Mouse (Mus musculus) heart, embryonic 10.5 days (tissue): ENCODE results near the gene Plekha3. TPM values are rescaled to one million over a fixed set of nuclear protein-coding genes. Genes with fewer than 3 reads are reported as not detected.
A peak's percentile ranks its signal among the peaks of the same experiment; 100 is the strongest.

Experiments used
- DNase-seq: peaks from one replicate; pipeline ENCODE4 v3.0.0-alpha.2; 2017; ENCODE audit warnings: low spot score
- H3K27ac ChIP-seq: fragments of 300-500 bp; sonication (generic); 2 replicates; pipeline ENCODE4 v1.5.1; 2016; ENCODE audit warnings: mild to moderate bottlenecking
- H3K27me3 ChIP-seq: fragments of 300-500 bp; sonication (generic); 2 replicates; pipeline ENCODE4 v1.6.1; 2016; ENCODE audit warnings: mild to moderate bottlenecking; ENCODE audit not compliant: poor library complexity, insufficient read depth, severe bottlenecking
- H3K36me3 ChIP-seq: fragments of 300-500 bp; sonication (generic); 2 replicates; pipeline ENCODE4 v1.6.1; 2016; ENCODE audit warnings: mild to moderate bottlenecking, moderate library complexity
- H3K4me1 ChIP-seq: fragments of 300-500 bp; sonication (generic); 2 replicates; pipeline ENCODE4 v1.6.1; 2016; ENCODE audit warnings: mild to moderate bottlenecking
- H3K4me3 ChIP-seq: fragments of 300-500 bp; sonication (generic); 2 replicates; pipeline ENCODE4 v1.5.1; 2016; ENCODE audit warnings: mild to moderate bottlenecking, moderate library complexity
- H3K9me3 ChIP-seq: fragments of 300-500 bp; sonication (generic); 2 replicates; pipeline ENCODE4 v1.6.1; 2016; ENCODE audit warnings: mild to moderate bottlenecking, moderate library complexity
- WGBS: fragments of 180-500 bp; shearing (Covaris S2); methylation state at CpG from one replicate; pipeline ENCODE4 v1.1.7; 2016; 5-methylcytosine and 5-hydroxymethylcytosine counted together
- polyA plus RNA-seq: library from polyadenylated mRNA; unstranded; fragments of >200 nt; fragmentation: Nextera tagmentation; extraction: Ambion mirVana; gene quantifications from 2 replicates; pipeline ENCODE4 v1.2.1, GENCODE M21; 2016

Plekha3 gene
- polyA plus RNA-seq, 1 experiment from 2014 or later: 11.7 TPM

GRCm38 (mm10) chr2:76688162-76688561, 13.1 kb downstream of the Plekha3 start:
- Histone ChIP-seq H3K9me3 (no peaks in the 10 kb centered on the region), H3K27me3 (no peaks in the 10 kb centered on the region), H3K4me1 (peaks cover 15% of the 10 kb centered on the region), H3K27ac (0 out of 2 replicates have a peak overlapping the region, but pooled peaks have one; percentile 16), H3K36me3 (peaks cover 75% of the 10 kb centered on the region), H3K4me3 (no peak overlapping the region)
- WGBS: 16% methylated on average over 7 of the region's 7 CpGs
- DNase-seq: peak; percentile 74

DNA sequence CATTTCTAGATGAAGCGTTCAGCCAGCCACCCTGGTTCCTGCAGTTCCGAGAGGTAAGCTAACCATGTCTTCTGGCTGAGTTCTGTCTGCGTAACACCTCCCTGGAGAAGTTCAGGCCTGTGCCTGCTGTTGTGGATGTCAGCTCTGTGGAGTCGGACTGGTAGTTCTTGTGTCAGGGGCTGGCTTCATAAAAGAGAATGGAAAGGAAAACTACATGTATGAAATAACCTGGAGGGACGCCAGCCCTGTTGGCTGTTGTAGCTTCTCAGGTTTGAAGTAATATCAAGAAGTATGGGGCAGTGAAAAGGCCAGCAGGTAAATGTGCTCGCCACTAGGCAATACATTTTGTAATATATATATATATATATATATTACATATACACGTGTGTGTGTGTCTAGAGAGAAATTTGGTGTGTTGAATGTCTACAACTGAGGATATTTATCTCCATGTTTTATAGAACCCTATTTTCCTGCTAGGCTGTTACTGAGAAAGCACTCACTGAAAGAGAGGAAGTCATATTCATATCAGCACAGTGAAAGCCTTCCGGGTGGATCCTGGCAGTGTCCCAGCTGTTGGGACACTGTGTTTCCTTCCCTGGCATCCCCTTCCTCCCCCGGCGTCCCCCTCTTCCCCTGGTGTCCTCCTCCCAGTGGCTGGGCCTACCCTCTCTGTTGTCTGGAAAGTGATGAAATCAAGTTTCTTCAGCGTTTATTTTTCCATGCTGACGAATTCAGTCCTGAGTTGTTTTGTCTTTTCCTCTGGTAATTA, 15.5 kb downstream of the Plekha3 start:
- no peak overlapping the region for H3K27ac ChIP-seq
- peaks cover 15% of the 10 kb centered on the region for H3K4me1 ChIP-seq
- 72% methylated on average over 12 of the region's 12 CpGs for WGBS
- H3K27me3 ChIP-seq: no peaks in the 10 kb centered on the region
- DNase-seq: no peak
- no peaks in the 10 kb centered on the region for H3K9me3 ChIP-seq
- H3K36me3 ChIP-seq: peaks cover 78% of the 10 kb centered on the region
- no peak overlapping the region for H3K4me3 ChIP-seq

GRCm38 (mm10) chr2:76693765-76694164, 18.7 kb downstream of the Plekha3 start:
- peaks cover 56% of the 10 kb centered on the region for H3K36me3 ChIP-seq
- no peak overlapping the region for H3K4me3 ChIP-seq
- no peaks in the 10 kb centered on the region for H3K9me3 ChIP-seq
- H3K27me3 ChIP-seq: no peaks in the 10 kb centered on the region
- H3K27ac ChIP-seq: no peak overlapping the region
- no peak for DNase-seq
- H3K4me1 ChIP-seq: peaks cover under 1% of the 10 kb centered on the region
- WGBS: 83% methylated on average over 5 of the region's 5 CpGs

- Histone ChIP-seq H3K4me1 (0 out of 2 replicates have a peak, but pooled peaks cover 4% of the 10 kb centered on the region), H3K27me3 (no peaks in the 10 kb centered on the region), H3K9me3 (no peaks in the 10 kb centered on the region), H3K36me3 (peaks cover 52% of the 10 kb centered on the region), H3K4me3 (no peak overlapping the region), H3K27ac (no peak overlapping the region)
- 76% methylated on average over 6 of the region's 6 CpGs for WGBS
- DNase-seq: no peak
Observed at GRCm38 (mm10) chr2:76695290-76695689, 20.2 kb downstream of the Plekha3 start.

GRCm38 (mm10) chr2:76702188-76702587, 27.1 kb downstream of the Plekha3 start:
- 85% methylated on average over 3 of the region's 3 CpGs for WGBS
- 0 out of 2 replicates have a peak, but pooled peaks cover 4% of the 10 kb centered on the region for H3K4me1 ChIP-seq
- no peak overlapping the region for H3K27ac ChIP-seq
- DNase-seq: no peak
- H3K27me3 ChIP-seq: no peaks in the 10 kb centered on the region
- H3K4me3 ChIP-seq: no peak overlapping the region
- peaks cover 53% of the 10 kb centered on the region for H3K36me3 ChIP-seq
- no peaks in the 10 kb centered on the region for H3K9me3 ChIP-seq

GRCm38 (mm10) chr2:76702751-76703150, 27.7 kb downstream of the Plekha3 start:
- Histone ChIP-seq H3K4me1 (0 out of 2 replicates have a peak, but pooled peaks cover 4% of the 10 kb centered on the region), H3K4me3 (no peak overlapping the region), H3K27ac (no peak overlapping the region), H3K36me3 (peaks cover 59% of the 10 kb centered on the region), H3K27me3 (no peaks in the 10 kb centered on the region), H3K9me3 (no peaks in the 10 kb centered on the region)
- no peak for DNase-seq
- WGBS: 71% methylated on average over 5 of the region's 5 CpGs

DNA sequence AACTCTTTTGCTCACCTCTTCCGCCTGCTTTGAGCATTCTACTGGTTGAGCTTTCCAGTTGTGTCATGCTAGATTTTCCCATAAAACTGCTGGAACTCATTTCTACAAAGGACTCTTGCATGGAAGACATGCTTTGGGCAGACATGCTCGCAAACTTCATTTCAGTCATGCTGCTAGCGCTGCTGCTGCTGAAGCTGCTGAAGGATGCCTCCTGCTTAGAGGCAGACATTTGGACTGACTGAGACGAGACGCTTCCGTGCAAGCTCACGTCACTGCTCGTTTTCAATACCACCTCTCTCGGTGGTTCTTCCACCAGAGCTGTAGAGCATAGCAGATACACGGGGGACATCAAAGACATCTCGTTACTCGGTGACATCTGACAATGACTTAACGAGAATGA, 30.6 kb downstream of the Plekha3 start:
- Histone ChIP-seq H3K4me1 (no peaks in the 10 kb centered on the region), H3K27me3 (no peaks in the 10 kb centered on the region), H3K27ac (no peak overlapping the region), H3K36me3 (peaks cover 88% of the 10 kb centered on the region), H3K9me3 (no peaks in the 10 kb centered on the region), H3K4me3 (no peak overlapping the region)
- DNase-seq: no peak
- WGBS: 89% methylated on average over 13 of the region's 13 CpGs

DNA sequence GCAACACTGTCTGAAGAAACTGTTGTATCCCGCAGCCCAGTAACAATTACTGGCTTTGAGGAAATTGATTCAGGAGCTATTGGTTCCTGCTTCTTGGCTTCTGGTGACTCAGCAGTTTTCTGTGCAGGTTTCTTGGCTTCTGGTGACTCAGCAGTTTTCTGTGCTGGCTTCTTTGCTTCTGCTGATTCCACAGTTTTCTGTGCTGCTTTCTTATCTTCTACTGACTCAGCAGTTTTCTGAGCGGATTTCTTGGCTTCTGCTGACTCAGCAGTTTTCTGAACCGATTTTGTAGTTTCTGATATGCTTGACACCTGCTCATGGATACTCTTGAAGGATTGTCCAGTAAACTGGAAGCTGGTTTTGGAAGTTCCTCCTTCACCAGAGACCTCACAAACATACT, 33.4 kb downstream of the Plekha3 start:
- Histone ChIP-seq H3K27ac (no peak overlapping the region), H3K4me1 (no peaks in the 10 kb centered on the region), H3K36me3 (peaks cover 100% of the 10 kb centered on the region), H3K27me3 (no peaks in the 10 kb centered on the region), H3K9me3 (no peaks in the 10 kb centered on the region), H3K4me3 (no peak overlapping the region)
- 86% methylated on average over 3 of the region's 3 CpGs for WGBS
- no peak for DNase-seq

- no peak overlapping the region for H3K27ac ChIP-seq
- no peaks in the 10 kb centered on the region for H3K9me3 ChIP-seq
- H3K36me3 ChIP-seq: peaks cover 99% of the 10 kb centered on the region
- no peaks in the 10 kb centered on the region for H3K27me3 ChIP-seq
- H3K4me3 ChIP-seq: no peak overlapping the region
- H3K4me1 ChIP-seq: no peaks in the 10 kb centered on the region
- 72% methylated on average over 8 of the region's 8 CpGs for WGBS
- no peak for DNase-seq
Observed at GRCm38 (mm10) chr2:76714984-76715383, 39.9 kb downstream of the Plekha3 start.

- Histone ChIP-seq H3K27ac (no peak overlapping the region), H3K36me3 (peaks cover 99% of the 10 kb centered on the region), H3K27me3 (no peaks in the 10 kb centered on the region), H3K4me1 (no peaks in the 10 kb centered on the region), H3K4me3 (no peak overlapping the region), H3K9me3 (no peaks in the 10 kb centered on the region)
- no peak for DNase-seq
- 94% methylated on average over 14 of the region's 14 CpGs for WGBS
Observed at GRCm38 (mm10) chr2:76719650-76720049, 44.6 kb downstream of the Plekha3 start.

Other genes with a start within 250 kb of the Plekha3 start
- gene Prkra, start 27.3 kb upstream of the Plekha3 start, polyA plus RNA-seq: 37.4 and 49.9 TPM in 2 replicates
- 0.11 and 0.25 TPM in 2 replicates for gene Pjvk, start 26.8 kb upstream of the Plekha3 start, polyA plus RNA-seq
- gene Fkbp7, start 2.2 kb upstream of the Plekha3 start, polyA plus RNA-seq: 33.4 and 41.7 TPM in 2 replicates